Mouse (Mus musculus): ENCODE measurements around the gene Clk4. TPM values are rescaled to one million over a fixed set of nuclear protein-coding genes. Genes with fewer than 3 reads are reported as not detected.

The Clk4 gene
- 3.3 and 3.4 TPM in 2 replicates for polyA plus RNA-seq (2012; rRNA removed; ENCODE audit: low replicate concordance)

DNA sequence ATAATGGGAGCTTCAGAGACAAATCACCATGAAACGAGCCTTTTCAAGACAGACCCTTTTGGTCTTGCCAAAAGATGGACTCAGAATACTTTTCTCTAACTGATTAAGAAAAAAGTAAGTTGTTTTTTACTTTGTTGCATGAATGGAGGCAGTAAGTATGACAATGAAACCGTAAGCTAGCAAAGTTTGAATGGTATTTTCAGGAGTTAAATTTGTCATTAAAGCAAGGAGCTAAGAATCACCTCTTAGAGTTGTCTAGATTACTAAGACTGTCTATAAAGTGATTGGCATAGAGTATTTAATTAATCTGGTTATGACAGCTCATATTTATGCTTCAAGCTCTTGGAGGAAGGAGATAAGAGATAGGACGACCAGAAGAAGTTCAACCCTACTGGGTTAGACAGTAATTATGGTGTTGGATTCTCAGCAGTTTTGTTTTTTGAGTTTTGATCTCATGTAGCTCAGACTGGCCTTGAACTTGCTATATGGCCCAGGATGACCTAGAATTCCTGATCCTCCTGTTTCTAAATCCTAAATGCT lies at the start of gene Clk4:
Clk4 (plus strand) TSS at position 51 of the 540 bp plus-strand sequence.

DNA sequence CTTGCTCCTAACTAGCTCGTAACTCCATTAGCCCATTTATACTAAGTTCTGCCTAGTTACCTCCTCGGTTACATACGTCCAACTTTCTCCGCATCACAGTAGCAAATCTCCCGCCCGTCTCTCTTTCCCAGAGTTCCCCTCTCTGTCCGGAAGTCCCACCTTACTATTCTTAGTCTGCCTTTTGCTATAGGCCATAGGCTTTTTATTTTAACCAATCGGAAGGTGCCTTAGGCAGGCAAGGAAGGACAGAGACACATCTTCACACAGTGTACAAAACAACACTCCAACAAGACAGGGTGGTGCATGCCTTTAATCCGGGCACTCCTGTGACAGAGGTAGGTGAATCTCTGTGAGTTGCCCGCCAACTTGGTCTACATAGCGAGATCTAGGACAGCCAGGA lies 41.2 kb upstream of the Clk4 start, which contains the start of gene Gm12569:
Gm12569 (plus strand) TSS at position 166 of the 400 bp plus-strand sequence.

DNA sequence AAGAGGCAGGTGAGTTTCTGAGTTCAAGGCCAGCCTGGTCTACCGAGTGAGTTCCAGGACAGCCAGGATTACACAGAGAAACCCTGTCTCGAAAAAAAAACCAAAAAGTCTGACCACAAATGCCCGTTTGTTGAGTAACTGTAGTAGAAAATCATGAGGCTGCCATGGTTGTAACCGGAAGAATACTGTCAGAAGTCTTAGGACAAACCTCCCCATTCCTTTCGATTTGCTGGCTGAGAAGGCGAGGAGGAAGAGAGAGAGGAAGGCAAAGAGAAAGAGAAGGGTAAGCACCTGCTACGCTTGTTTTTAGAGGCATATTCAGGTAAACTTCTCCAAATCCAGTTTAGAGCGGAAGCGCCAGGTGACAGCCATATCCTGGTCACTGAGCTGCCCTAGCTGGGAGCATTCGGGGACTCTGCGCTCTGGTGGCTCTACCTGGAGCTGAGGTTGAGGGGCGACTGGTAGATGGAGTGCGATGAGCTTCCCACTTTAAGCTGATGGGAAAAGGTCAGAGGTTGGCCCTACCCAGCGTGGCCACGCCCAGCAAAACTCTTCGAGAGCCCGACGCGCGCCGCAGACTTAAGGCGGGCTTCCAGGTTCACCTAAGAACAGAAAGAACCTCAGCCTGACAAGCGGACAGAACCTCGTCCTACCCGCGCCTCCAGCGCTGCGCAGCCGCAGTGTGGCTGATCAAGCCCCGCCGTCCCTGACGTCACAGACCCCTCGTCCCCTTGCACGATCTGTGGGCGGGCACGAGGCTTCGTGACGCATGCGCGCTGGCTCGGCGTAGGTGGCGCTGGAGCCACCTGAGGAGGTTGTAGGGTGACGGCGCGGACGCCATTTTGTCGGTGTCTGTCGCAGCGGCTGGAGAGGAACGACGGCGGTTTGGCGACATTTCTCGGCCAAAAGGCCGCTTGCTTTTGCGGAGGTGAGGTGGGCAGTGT lies 1.1 kb downstream of the Clk4 start, which contains the start of gene BC049762:
BC049762 (minus strand) TSS at position 705 of the 944 bp plus-strand sequence.

DNA sequence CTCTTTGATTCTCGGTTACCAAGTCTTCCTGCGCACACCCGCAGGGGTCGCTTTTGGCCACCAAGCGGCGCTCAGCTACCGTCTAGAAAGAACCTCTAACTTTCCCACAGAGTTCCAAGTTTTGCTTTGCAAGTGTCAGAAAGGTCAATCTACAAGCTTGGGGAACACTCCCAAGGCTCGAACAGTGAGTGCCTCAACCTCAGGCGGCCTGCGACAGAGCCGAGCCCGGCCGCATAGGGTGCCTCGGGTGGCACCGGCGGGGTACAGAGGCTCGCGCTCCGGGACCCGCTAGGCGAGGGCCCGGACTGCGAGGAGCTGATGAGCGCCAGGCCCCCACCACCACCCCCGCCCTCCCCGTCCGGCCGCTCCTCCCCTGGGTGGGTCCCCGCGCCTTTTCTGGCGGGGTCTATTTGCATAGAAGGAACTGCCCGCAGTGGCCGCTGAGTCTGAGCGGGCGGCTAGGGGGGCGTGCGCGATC lies 28.1 kb downstream of the Clk4 start, which contains the start of gene Col23a1:
Col23a1 (plus strand) TSS at position 357 of the 478 bp plus-strand sequence.

Other genes starting within 250 kb of the Clk4 start
- gene Olfr54, start 247.5 kb upstream of the Clk4 start, polyA plus RNA-seq (2012; rRNA removed; ENCODE audit: low replicate concordance): not detected in 2 replicates
- gene Olfr1375, start 213.6 kb upstream of the Clk4 start, polyA plus RNA-seq (2012; rRNA removed; ENCODE audit: low replicate concordance): not detected in 2 replicates
- gene Zfp354a, start 202.5 kb upstream of the Clk4 start, polyA plus RNA-seq (2012; rRNA removed; ENCODE audit: low replicate concordance): 0.14 and 0.16 TPM in 2 replicates
- not detected in 2 replicates for gene Gm12569, start 41.3 kb upstream of the Clk4 start, polyA plus RNA-seq (2012; rRNA removed; ENCODE audit: low replicate concordance)
- gene BC049762, start 1.3 kb downstream of the Clk4 start, polyA plus RNA-seq (2012; rRNA removed; ENCODE audit: low replicate concordance): 0.41 TPM in 1 of 2 replicates, not detected in the other
- gene Col23a1, start 28.2 kb downstream of the Clk4 start, polyA plus RNA-seq (2012; rRNA removed; ENCODE audit: low replicate concordance): 1.8 and 2.6 TPM in 2 replicates

Measured in duodenum, adult 2 months (tissue).